Mouse (Mus musculus): ENCODE data around the gene Rims1. TPM values are rescaled to one million over a fixed set of nuclear protein-coding genes. Genes with fewer than 3 reads are reported as not detected.

Gene Rims1
- polyA plus RNA-seq, 1 experiment from 2014 or later = 2.1 TPM

DNA sequence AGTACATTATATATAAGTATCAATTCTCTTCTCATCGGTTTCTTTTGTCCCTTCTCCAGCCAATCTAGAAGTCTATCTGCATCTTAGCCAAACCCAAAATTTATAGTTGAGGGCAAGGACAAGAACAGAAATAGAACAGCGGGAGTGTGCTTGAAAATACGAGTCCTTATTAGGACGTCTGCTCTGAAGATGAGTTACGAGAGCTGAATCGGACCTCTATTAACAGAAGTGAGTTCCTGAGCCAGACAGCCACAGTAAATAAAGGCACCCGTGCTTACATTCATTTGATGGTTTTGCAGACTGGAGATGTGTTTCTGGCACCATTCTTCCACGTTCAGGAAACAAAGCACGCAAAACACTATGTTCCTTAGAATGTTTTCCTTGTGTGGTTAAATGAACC lies 466.9 kb downstream of the Rims1 start:
- H3K4me3 ChIP-seq (ENCODE audit: low read depth, low read length) = no peak overlapping the region
- no peak overlapping the region for H3K9ac ChIP-seq (ENCODE audit: low read depth, low read length)
- H3K36me3 ChIP-seq (ENCODE audit: control insufficient read depth, insufficient read depth, low read length) = no peaks in the 10 kb centered on the region
- ATAC-seq (replicated peaks; ENCODE audit: insufficient number of reproducible peaks, low FRiP score, low TSS enrichment) = no peak
- H3K4me1 ChIP-seq (ENCODE audit: control insufficient read depth, insufficient read depth, low read length) = no peaks in the 10 kb centered on the region
- H3K27ac ChIP-seq (ENCODE audit: low read depth, low read length) = no peak overlapping the region
- no peaks in the 10 kb centered on the region for H3K9me3 ChIP-seq (replicated peaks; ENCODE audit: control insufficient read depth, low read length)
- no peak overlapping the region for H3K4me2 ChIP-seq
- 69% methylated on average over 9 of the region's 9 CpGs for WGBS (ENCODE audit: insufficient replicate concordance)
- H3K27me3 ChIP-seq (ENCODE audit: control insufficient read depth, insufficient read depth, low read length) = no peaks in the 10 kb centered on the region

DNA sequence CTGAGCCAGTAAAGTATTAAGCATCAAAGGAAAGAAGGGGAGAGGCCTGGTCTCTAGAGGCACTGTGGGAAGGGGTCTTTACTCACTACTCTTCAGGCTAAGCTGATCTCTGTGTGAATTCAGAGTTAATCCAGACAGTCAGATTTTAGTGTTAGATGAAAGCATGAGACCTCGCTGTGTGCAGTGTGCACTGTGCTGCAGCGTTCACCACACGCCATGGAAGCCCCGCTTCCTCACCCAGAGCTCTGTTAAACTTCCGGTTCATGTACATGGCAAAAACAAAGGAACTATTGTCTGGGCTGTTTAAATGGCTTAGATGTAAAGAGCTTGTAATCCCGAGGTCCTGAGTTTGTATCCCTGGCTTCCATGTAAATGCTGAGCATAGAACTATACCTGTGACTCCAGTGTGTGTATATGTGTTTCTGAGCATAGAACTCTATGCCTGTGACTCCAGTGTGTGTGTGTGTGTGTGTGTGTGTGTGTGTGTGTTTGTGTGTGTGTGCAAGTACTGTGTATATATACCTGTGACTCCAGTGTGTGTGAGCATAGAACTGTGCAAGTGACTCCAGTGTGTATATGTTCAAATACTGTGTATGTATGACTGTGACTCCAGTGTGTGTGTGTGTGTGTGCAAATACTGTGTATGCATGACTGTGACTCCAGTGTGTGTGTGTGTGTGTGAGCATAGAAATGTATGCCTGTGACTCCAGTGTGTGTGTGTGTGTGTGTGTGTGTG lies 484.7 kb downstream of the Rims1 start:
- Histone ChIP-seq H3K9me3 (replicated peaks; ENCODE audit: control insufficient read depth, low read length) (no peaks in the 10 kb centered on the region), H3K4me1 (ENCODE audit: control insufficient read depth, insufficient read depth, low read length) (no peaks in the 10 kb centered on the region), H3K36me3 (ENCODE audit: control insufficient read depth, insufficient read depth, low read length) (no peaks in the 10 kb centered on the region), H3K27me3 (ENCODE audit: control insufficient read depth, insufficient read depth, low read length) (no peaks in the 10 kb centered on the region), H3K4me3 (ENCODE audit: low read depth, low read length) (no peak overlapping the region), H3K4me2 (no peak overlapping the region), H3K27ac (ENCODE audit: low read depth, low read length) (no peak overlapping the region), H3K9ac (ENCODE audit: low read depth, low read length) (no peak overlapping the region)
- WGBS (ENCODE audit: insufficient replicate concordance) = 66% methylated on average over 6 of the region's 6 CpGs
- ATAC-seq (replicated peaks; ENCODE audit: insufficient number of reproducible peaks, low FRiP score, low TSS enrichment) = no peak

GRCm38 (mm10) chr1:22315537-22315936 lies 490.3 kb downstream of the Rims1 start:
- no peaks in the 10 kb centered on the region for H3K36me3 ChIP-seq (ENCODE audit: control insufficient read depth, insufficient read depth, low read length)

DNA sequence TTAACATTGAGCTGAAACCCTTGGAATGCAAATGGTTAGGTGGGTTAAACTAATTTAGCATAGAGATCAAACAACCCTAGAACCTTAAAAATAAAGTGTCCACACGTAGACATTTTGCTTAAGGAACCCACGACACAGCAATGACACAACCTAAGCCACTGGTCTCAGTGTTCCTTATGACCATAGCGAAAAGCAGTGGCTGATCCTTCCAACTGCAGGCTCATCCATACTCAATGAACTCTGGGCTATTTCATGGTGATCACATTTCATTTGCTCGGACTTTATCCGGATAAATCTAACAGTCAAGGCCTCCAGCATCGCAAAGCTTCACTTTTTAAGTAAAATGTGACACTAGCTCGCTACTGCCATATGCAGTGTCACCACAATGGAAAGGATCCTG lies 494.3 kb downstream of the Rims1 start:
- no peak for ATAC-seq (replicated peaks; ENCODE audit: insufficient number of reproducible peaks, low FRiP score, low TSS enrichment)
- no peak overlapping the region for H3K9ac ChIP-seq (ENCODE audit: low read depth, low read length)

More at GRCm38 (mm10) chr1:22315537-22315936, 490.3 kb downstream of the Rims1 start:
- Histone ChIP-seq H3K9ac (ENCODE audit: low read depth, low read length) (no peak overlapping the region), H3K27me3 (ENCODE audit: control insufficient read depth, insufficient read depth, low read length) (no peaks in the 10 kb centered on the region), H3K4me3 (ENCODE audit: low read depth, low read length) (no peak overlapping the region), H3K4me1 (ENCODE audit: control insufficient read depth, insufficient read depth, low read length) (no peaks in the 10 kb centered on the region), H3K27ac (ENCODE audit: low read depth, low read length) (no peak overlapping the region), H3K9me3 (replicated peaks; ENCODE audit: control insufficient read depth, low read length) (no peaks in the 10 kb centered on the region), H3K4me2 (no peak overlapping the region)
- WGBS (ENCODE audit: insufficient replicate concordance) = 28% methylated on average over 2 of the region's 2 CpGs
- no peak for ATAC-seq (replicated peaks; ENCODE audit: insufficient number of reproducible peaks, low FRiP score, low TSS enrichment)

GRCm38 (mm10) chr1:22306519-22306918 lies 499.3 kb downstream of the Rims1 start:
- no peak overlapping the region for H3K27ac ChIP-seq (ENCODE audit: low read depth, low read length)
- no peak overlapping the region for H3K9ac ChIP-seq (ENCODE audit: low read depth, low read length)
- no peaks in the 10 kb centered on the region for H3K36me3 ChIP-seq (ENCODE audit: control insufficient read depth, insufficient read depth, low read length)
- no peak for ATAC-seq (replicated peaks; ENCODE audit: insufficient number of reproducible peaks, low FRiP score, low TSS enrichment)
- H3K4me1 ChIP-seq (ENCODE audit: control insufficient read depth, insufficient read depth, low read length) = no peaks in the 10 kb centered on the region
- H3K9me3 ChIP-seq (replicated peaks; ENCODE audit: control insufficient read depth, low read length) = no peaks in the 10 kb centered on the region
- H3K27me3 ChIP-seq (ENCODE audit: control insufficient read depth, insufficient read depth, low read length) = no peaks in the 10 kb centered on the region
- H3K4me2 ChIP-seq = no peak overlapping the region
- 77% methylated on average over 5 of the region's 5 CpGs for WGBS (ENCODE audit: insufficient replicate concordance)
- no peak overlapping the region for H3K4me3 ChIP-seq (ENCODE audit: low read depth, low read length)

More for the DNA sequence above, 494.3 kb downstream of the Rims1 start:
- Histone ChIP-seq H3K4me3 (ENCODE audit: low read depth, low read length) (no peak overlapping the region), H3K4me2 (no peak overlapping the region), H3K36me3 (ENCODE audit: control insufficient read depth, insufficient read depth, low read length) (no peaks in the 10 kb centered on the region), H3K27ac (ENCODE audit: low read depth, low read length) (no peak overlapping the region), H3K27me3 (ENCODE audit: control insufficient read depth, insufficient read depth, low read length) (no peaks in the 10 kb centered on the region), H3K4me1 (ENCODE audit: control insufficient read depth, insufficient read depth, low read length) (no peaks in the 10 kb centered on the region), H3K9me3 (replicated peaks; ENCODE audit: control insufficient read depth, low read length) (no peaks in the 10 kb centered on the region)
- 79% methylated on average over 7 of the region's 7 CpGs for WGBS (ENCODE audit: insufficient replicate concordance)

- H3K27me3 ChIP-seq (ENCODE audit: control insufficient read depth, insufficient read depth, low read length) = no peaks in the 10 kb centered on the region
- no peak for ATAC-seq (replicated peaks; ENCODE audit: insufficient number of reproducible peaks, low FRiP score, low TSS enrichment)
Observed at GRCm38 (mm10) chr1:22305932-22306331, 499.9 kb downstream of the Rims1 start.

GRCm38 (mm10) chr1:22293953-22294352 lies 511.8 kb downstream of the Rims1 start:
- no peak overlapping the region for H3K4me3 ChIP-seq (ENCODE audit: low read depth, low read length)
- no peak overlapping the region for H3K9ac ChIP-seq (ENCODE audit: low read depth, low read length)
- no peaks in the 10 kb centered on the region for H3K27me3 ChIP-seq (ENCODE audit: control insufficient read depth, insufficient read depth, low read length)
- no peaks in the 10 kb centered on the region for H3K36me3 ChIP-seq (ENCODE audit: control insufficient read depth, insufficient read depth, low read length)
- H3K9me3 ChIP-seq (replicated peaks; ENCODE audit: control insufficient read depth, low read length) = no peaks in the 10 kb centered on the region
- H3K27ac ChIP-seq (ENCODE audit: low read depth, low read length) = no peak overlapping the region
- no peak overlapping the region for H3K4me2 ChIP-seq
- no peaks in the 10 kb centered on the region for H3K4me1 ChIP-seq (ENCODE audit: control insufficient read depth, insufficient read depth, low read length)
- no peak for ATAC-seq (replicated peaks; ENCODE audit: insufficient number of reproducible peaks, low FRiP score, low TSS enrichment)
- 23% methylated on average over 3 of the region's 3 CpGs for WGBS (ENCODE audit: insufficient replicate concordance)

More at GRCm38 (mm10) chr1:22305932-22306331, 499.9 kb downstream of the Rims1 start:
- H3K4me2 ChIP-seq = no peak overlapping the region
- no peaks in the 10 kb centered on the region for H3K4me1 ChIP-seq (ENCODE audit: control insufficient read depth, insufficient read depth, low read length)
- no peaks in the 10 kb centered on the region for H3K9me3 ChIP-seq (replicated peaks; ENCODE audit: control insufficient read depth, low read length)
- WGBS (ENCODE audit: insufficient replicate concordance) = 77% methylated on average over 1 of the region's 1 CpGs
- no peak overlapping the region for H3K27ac ChIP-seq (ENCODE audit: low read depth, low read length)
- H3K36me3 ChIP-seq (ENCODE audit: control insufficient read depth, insufficient read depth, low read length) = no peaks in the 10 kb centered on the region
- H3K9ac ChIP-seq (ENCODE audit: low read depth, low read length) = no peak overlapping the region
- H3K4me3 ChIP-seq (ENCODE audit: low read depth, low read length) = no peak overlapping the region

DNA sequence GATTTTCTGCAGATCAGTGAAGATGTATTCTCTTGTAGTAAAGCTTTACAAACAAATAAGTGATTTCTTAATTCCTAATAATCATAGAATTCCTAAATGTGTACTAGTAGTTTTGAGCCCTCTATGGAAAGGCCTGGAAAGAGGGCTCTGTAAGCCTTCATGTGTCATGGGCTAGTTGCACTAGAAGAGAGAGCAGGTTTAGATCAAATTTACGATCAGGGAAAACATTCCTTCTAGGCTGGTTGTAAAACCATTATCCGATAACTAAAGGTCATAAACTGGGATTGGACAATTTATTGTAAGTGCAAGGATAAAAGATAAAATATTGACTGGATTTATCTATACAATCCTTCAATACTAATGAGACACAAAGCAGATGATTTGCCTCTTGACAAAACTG lies 512.5 kb downstream of the Rims1 start:
- no peak overlapping the region for H3K4me3 ChIP-seq (ENCODE audit: low read depth, low read length)
- no peaks in the 10 kb centered on the region for H3K9me3 ChIP-seq (replicated peaks; ENCODE audit: control insufficient read depth, low read length)
- no peaks in the 10 kb centered on the region for H3K4me1 ChIP-seq (ENCODE audit: control insufficient read depth, insufficient read depth, low read length)
- H3K27me3 ChIP-seq (ENCODE audit: control insufficient read depth, insufficient read depth, low read length) = no peaks in the 10 kb centered on the region
- no peak for ATAC-seq (replicated peaks; ENCODE audit: insufficient number of reproducible peaks, low FRiP score, low TSS enrichment)
- H3K9ac ChIP-seq (ENCODE audit: low read depth, low read length) = no peak overlapping the region
- no peak overlapping the region for H3K4me2 ChIP-seq
- H3K27ac ChIP-seq (ENCODE audit: low read depth, low read length) = no peak overlapping the region
- no peaks in the 10 kb centered on the region for H3K36me3 ChIP-seq (ENCODE audit: control insufficient read depth, insufficient read depth, low read length)
- 69% methylated on average over 2 of the region's 2 CpGs for WGBS (ENCODE audit: insufficient replicate concordance)

- H3K4me1 ChIP-seq (ENCODE audit: control insufficient read depth, insufficient read depth, low read length) = no peaks in the 10 kb centered on the region
- H3K36me3 ChIP-seq (ENCODE audit: control insufficient read depth, insufficient read depth, low read length) = no peaks in the 10 kb centered on the region
- no peaks in the 10 kb centered on the region for H3K9me3 ChIP-seq (replicated peaks; ENCODE audit: control insufficient read depth, low read length)
- WGBS (ENCODE audit: insufficient replicate concordance) = 87% methylated on average over 2 of the region's 2 CpGs
- no peak for ATAC-seq (replicated peaks; ENCODE audit: insufficient number of reproducible peaks, low FRiP score, low TSS enrichment)
- no peak overlapping the region for H3K4me3 ChIP-seq (ENCODE audit: low read depth, low read length)
- no peak overlapping the region for H3K9ac ChIP-seq (ENCODE audit: low read depth, low read length)
- no peak overlapping the region for H3K4me2 ChIP-seq
- no peaks in the 10 kb centered on the region for H3K27me3 ChIP-seq (ENCODE audit: control insufficient read depth, insufficient read depth, low read length)
- H3K27ac ChIP-seq (ENCODE audit: low read depth, low read length) = no peak overlapping the region
Observed at GRCm38 (mm10) chr1:22286807-22287206, 519.0 kb downstream of the Rims1 start.
